ENCODE assay signal across 12 mouse cellular contexts in the genomic region with DNA sequence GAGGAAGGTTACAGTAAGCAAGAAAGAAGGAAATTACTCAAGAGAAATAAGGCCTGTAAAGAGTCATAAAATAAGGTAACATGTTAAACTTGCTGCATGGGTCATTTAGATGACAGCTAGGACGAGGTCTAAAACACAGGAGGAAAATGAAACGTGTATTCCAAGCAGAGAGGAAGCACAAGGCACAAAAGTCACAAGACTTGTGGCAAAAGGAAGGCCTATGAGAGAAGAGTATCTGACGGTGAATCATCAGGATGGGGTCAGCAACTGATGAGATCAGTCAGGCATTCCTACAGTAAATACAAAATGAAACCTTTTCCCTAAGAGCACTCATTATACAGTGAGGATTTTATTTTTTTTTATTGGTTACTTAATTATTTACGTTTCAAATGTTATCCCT.
"Had no signal": no experiment of that assay in that cellular context is flagged by ENCODE, and none has a peak within 500 bp of the region (broad histone marks: within the 10 kb centered on the region; RNA-seq: fewer than 3 reads in every experiment).

No protein-coding gene starts in this region.

- H3K27ac ChIP-seq: left cerebral cortex, adult 2 months; limb, embryonic 12.5 days; liver, embryonic 13.5 days; midbrain, embryonic 10.5 days; neural tube, embryonic 12.5 days had no signal

- H3K9me3 ChIP-seq: limb, embryonic 12.5 days; liver, embryonic 13.5 days; midbrain, embryonic 10.5 days; neural tube, embryonic 12.5 days had no signal

- H3K36me3 ChIP-seq: limb, embryonic 12.5 days; liver, embryonic 13.5 days; midbrain, embryonic 10.5 days; neural tube, embryonic 12.5 days had no signal

- H3K4me2 ChIP-seq: limb, embryonic 12.5 days; liver, embryonic 13.5 days; neural tube, embryonic 12.5 days had no signal

- H3K4me3 ChIP-seq: left cerebral cortex, adult 2 months; limb, embryonic 12.5 days; liver, embryonic 13.5 days; midbrain, embryonic 10.5 days; neural tube, embryonic 12.5 days had no signal

- H3K9ac ChIP-seq: limb, embryonic 12.5 days; liver, embryonic 13.5 days; neural tube, embryonic 12.5 days had no signal

- H3K4me1 ChIP-seq: liver, embryonic 13.5 days; midbrain, embryonic 10.5 days; neural tube, embryonic 12.5 days had no signal

- H3K27me3 ChIP-seq: limb, embryonic 12.5 days; liver, embryonic 13.5 days; neural tube, embryonic 12.5 days had no signal

- DNase-seq: kidney, adult 8-10 months; kidney, postnatal 25 days; liver; liver, embryonic 13.5 days; lung, adult 18-20 months; midbrain, embryonic 14.5 days; right cerebral cortex, postnatal 14 days; thymus, postnatal 14 days had no signal
